Mouse (Mus musculus): ENCODE results near the gene Atp4b. TPM values are rescaled to one million over a fixed set of nuclear protein-coding genes. Genes with fewer than 3 reads are reported as not detected.

Gene Atp4b
- polyA plus RNA-seq, 1 experiment: not detected

GRCm38 (mm10) chr8:13353155-13353833 is 43.3 kb downstream of the Atp4b start:
- Histone ChIP-seq H3K4me3 (replicated peaks; ENCODE audit: insufficient read depth, low read depth, low read length) (no peak overlapping the region), H3K4me1 (ENCODE audit: control insufficient read depth, insufficient read depth, low read length) (peaks cover 19% of the 10 kb centered on the region), H3K27me3 (ENCODE audit: control insufficient read depth, insufficient read depth, low read length) (no peaks in the 10 kb centered on the region), H3K27ac (ENCODE audit: insufficient read depth, low read length) (no peak overlapping the region)
- TF ChIP-seq CTCF (IDR thresholded peaks at IDR 0.05; ENCODE audit: borderline replicate concordance, insufficient read depth, low read depth, low read length) (no peak), POLR2A (IDR thresholded peaks at IDR 0.05; ENCODE audit: borderline replicate concordance, insufficient read depth, low read length) (no peak)
- no peak for DNase-seq
- 81% methylated on average over 9 of the region's 9 CpGs for WGBS

- 78% methylated on average over 8 of the region's 8 CpGs for WGBS
- Histone ChIP-seq H3K4me1 (ENCODE audit: control insufficient read depth, insufficient read depth, low read length) (peaks cover 19% of the 10 kb centered on the region), H3K27ac (ENCODE audit: insufficient read depth, low read length) (no peak overlapping the region), H3K27me3 (ENCODE audit: control insufficient read depth, insufficient read depth, low read length) (no peaks in the 10 kb centered on the region), H3K4me3 (replicated peaks; ENCODE audit: insufficient read depth, low read depth, low read length) (no peak overlapping the region)
- TF ChIP-seq CTCF (IDR thresholded peaks at IDR 0.05; ENCODE audit: borderline replicate concordance, insufficient read depth, low read depth, low read length) (no peak), POLR2A (IDR thresholded peaks at IDR 0.05; ENCODE audit: borderline replicate concordance, insufficient read depth, low read length) (no peak)
- no peak for DNase-seq
Measured at GRCm38 (mm10) chr8:13352601-13353000, 44.0 kb downstream of the Atp4b start.

DNA sequence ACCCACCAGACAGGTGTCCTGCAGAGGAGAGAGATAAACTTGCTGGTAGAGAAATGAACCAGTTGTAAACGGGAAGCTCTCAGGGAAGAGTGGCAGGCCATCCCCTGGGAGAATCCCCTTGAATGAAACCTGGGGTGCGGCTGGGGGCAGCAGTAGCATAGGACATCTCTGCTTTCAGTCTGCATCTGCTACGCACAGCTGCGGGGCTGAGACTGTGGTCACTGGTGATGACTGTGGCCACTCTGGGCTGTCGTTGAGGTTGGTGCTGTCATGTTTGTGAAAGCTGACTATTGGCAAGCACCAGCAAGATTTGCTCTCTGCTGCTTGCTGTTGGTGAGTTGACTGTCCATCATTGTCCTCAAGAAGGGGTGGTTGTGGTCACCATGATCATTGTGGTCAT is 45.0 kb downstream of the Atp4b start:
- H3K27ac ChIP-seq (ENCODE audit: insufficient read depth, low read length): no peak overlapping the region

GRCm38 (mm10) chr8:13350052-13350451 is 46.6 kb downstream of the Atp4b start:
- H3K4me1 ChIP-seq (ENCODE audit: control insufficient read depth, insufficient read depth, low read length): peaks cover 14% of the 10 kb centered on the region
- H3K27me3 ChIP-seq (ENCODE audit: control insufficient read depth, insufficient read depth, low read length): no peaks in the 10 kb centered on the region
- no peak overlapping the region for H3K27ac ChIP-seq (ENCODE audit: insufficient read depth, low read length)
- DNase-seq: no peak
- H3K4me3 ChIP-seq (replicated peaks; ENCODE audit: insufficient read depth, low read depth, low read length): no peak overlapping the region
- TF ChIP-seq CTCF (IDR thresholded peaks at IDR 0.05; ENCODE audit: borderline replicate concordance, insufficient read depth, low read depth, low read length): no peak
- TF ChIP-seq POLR2A (IDR thresholded peaks at IDR 0.05; ENCODE audit: borderline replicate concordance, insufficient read depth, low read length): no peak
- 86% methylated on average over 7 of the region's 7 CpGs for WGBS

More for the DNA sequence above, 45.0 kb downstream of the Atp4b start:
- Histone ChIP-seq H3K27me3 (ENCODE audit: control insufficient read depth, insufficient read depth, low read length) (no peaks in the 10 kb centered on the region), H3K4me1 (ENCODE audit: control insufficient read depth, insufficient read depth, low read length) (peaks cover 19% of the 10 kb centered on the region), H3K4me3 (replicated peaks; ENCODE audit: insufficient read depth, low read depth, low read length) (no peak overlapping the region)
- DNase-seq: no peak
- TF ChIP-seq POLR2A (IDR thresholded peaks at IDR 0.05; ENCODE audit: borderline replicate concordance, insufficient read depth, low read length): no peak
- no peak for TF ChIP-seq CTCF (IDR thresholded peaks at IDR 0.05; ENCODE audit: borderline replicate concordance, insufficient read depth, low read depth, low read length)
- 75% methylated on average over 5 of the region's 5 CpGs for WGBS

- no peak for DNase-seq
- 96% methylated on average over 4 of the region's 4 CpGs for WGBS
- peaks cover 15% of the 10 kb centered on the region for H3K4me1 ChIP-seq (ENCODE audit: control insufficient read depth, insufficient read depth, low read length)
- TF ChIP-seq POLR2A (IDR thresholded peaks at IDR 0.05; ENCODE audit: borderline replicate concordance, insufficient read depth, low read length): no peak
- TF ChIP-seq CTCF (IDR thresholded peaks at IDR 0.05; ENCODE audit: borderline replicate concordance, insufficient read depth, low read depth, low read length): no peak
- no peak overlapping the region for H3K27ac ChIP-seq (ENCODE audit: insufficient read depth, low read length)
- no peaks in the 10 kb centered on the region for H3K27me3 ChIP-seq (ENCODE audit: control insufficient read depth, insufficient read depth, low read length)
- H3K4me3 ChIP-seq (replicated peaks; ENCODE audit: insufficient read depth, low read depth, low read length): no peak overlapping the region
Measured at GRCm38 (mm10) chr8:13343134-13343533, 53.5 kb downstream of the Atp4b start.

DNA sequence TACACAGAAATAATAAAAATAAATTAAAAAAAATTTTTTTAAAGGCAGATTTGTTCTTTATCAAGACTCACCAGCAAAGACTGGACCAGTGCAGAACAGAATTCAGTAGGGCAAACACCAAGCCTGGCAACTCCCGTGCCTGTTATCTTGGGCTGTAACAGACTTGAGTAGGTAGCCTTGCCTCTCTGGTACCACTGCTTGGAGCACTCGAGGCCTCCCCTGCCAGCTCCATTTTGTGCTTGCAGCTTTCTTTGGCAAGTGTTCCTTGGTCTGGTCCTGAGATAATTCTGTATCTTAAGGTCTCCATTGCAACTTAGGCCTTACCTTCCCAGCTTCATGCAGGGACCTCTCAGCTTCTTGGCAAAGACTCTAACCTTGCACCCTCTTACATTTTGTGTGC is 54.3 kb downstream of the Atp4b start:
- no peak for TF ChIP-seq POLR2A (IDR thresholded peaks at IDR 0.05; ENCODE audit: borderline replicate concordance, insufficient read depth, low read length)
- TF ChIP-seq CTCF (IDR thresholded peaks at IDR 0.05; ENCODE audit: borderline replicate concordance, insufficient read depth, low read depth, low read length): no peak
- DNase-seq: no peak
- Histone ChIP-seq H3K4me3 (replicated peaks; ENCODE audit: insufficient read depth, low read depth, low read length) (no peak overlapping the region), H3K4me1 (ENCODE audit: control insufficient read depth, insufficient read depth, low read length) (peaks cover 15% of the 10 kb centered on the region), H3K27me3 (ENCODE audit: control insufficient read depth, insufficient read depth, low read length) (no peaks in the 10 kb centered on the region), H3K27ac (ENCODE audit: insufficient read depth, low read length) (no peak overlapping the region)
- 60% methylated on average over 2 of the region's 2 CpGs for WGBS

DNA sequence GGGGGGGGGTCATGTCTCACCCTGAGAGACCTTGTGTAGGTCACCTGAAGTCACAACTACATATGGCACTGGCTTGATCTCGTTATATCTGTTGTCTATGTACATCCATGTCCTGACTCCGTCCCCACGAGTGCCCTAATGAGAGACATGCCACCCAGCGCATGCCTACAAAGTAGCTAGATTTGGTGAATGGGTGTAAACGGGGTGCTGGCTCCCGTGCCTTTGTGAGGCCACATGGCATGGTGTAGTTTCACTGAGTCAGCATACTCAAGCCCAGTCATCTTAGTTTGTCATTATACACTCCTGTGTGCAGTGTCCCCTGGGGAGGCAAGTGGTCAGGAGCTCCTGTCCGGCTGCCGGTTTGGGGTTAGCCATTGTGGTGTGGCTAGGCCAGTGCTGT is 56.0 kb downstream of the Atp4b start:
- 67% methylated on average over 8 of the region's 8 CpGs for WGBS
- Histone ChIP-seq H3K27ac (ENCODE audit: insufficient read depth, low read length) (no peak overlapping the region), H3K4me3 (replicated peaks; ENCODE audit: insufficient read depth, low read depth, low read length) (no peak overlapping the region), H3K4me1 (ENCODE audit: control insufficient read depth, insufficient read depth, low read length) (peaks cover 12% of the 10 kb centered on the region), H3K27me3 (ENCODE audit: control insufficient read depth, insufficient read depth, low read length) (no peaks in the 10 kb centered on the region)
- TF ChIP-seq CTCF (IDR thresholded peaks at IDR 0.05; ENCODE audit: borderline replicate concordance, insufficient read depth, low read depth, low read length) (no peak), POLR2A (IDR thresholded peaks at IDR 0.05; ENCODE audit: borderline replicate concordance, insufficient read depth, low read length) (no peak)
- DNase-seq: no peak

GRCm38 (mm10) chr8:13339646-13339990 is 57.0 kb downstream of the Atp4b start:
- no peak for TF ChIP-seq POLR2A (IDR thresholded peaks at IDR 0.05; ENCODE audit: borderline replicate concordance, insufficient read depth, low read length)
- no peak for TF ChIP-seq CTCF (IDR thresholded peaks at IDR 0.05; ENCODE audit: borderline replicate concordance, insufficient read depth, low read depth, low read length)
- Histone ChIP-seq H3K27ac (ENCODE audit: insufficient read depth, low read length) (no peak overlapping the region), H3K4me1 (ENCODE audit: control insufficient read depth, insufficient read depth, low read length) (peaks cover 12% of the 10 kb centered on the region), H3K4me3 (replicated peaks; ENCODE audit: insufficient read depth, low read depth, low read length) (peak overlapping the region; percentile 52), H3K27me3 (ENCODE audit: control insufficient read depth, insufficient read depth, low read length) (no peaks in the 10 kb centered on the region)
- 8% methylated on average over 11 of the region's 11 CpGs for WGBS
- DNase-seq: no peak

Data from cerebellum, adult 2 months (tissue).